Mouse (Mus musculus) heart, embryonic 14.5 days (tissue): ENCODE data around the gene Csf2rb. TPM values are rescaled to one million over a fixed set of nuclear protein-coding genes. Genes with fewer than 3 reads are reported as not detected.
"Not testable (repeated sequence)": the region's sequence is repeated elsewhere in the genome, so short reads cannot be mapped to it uniquely, and the experiment has no call there.

Experiments used
- ATAC-seq: fragments of 200-750 bp; cut with Nextera tagmentation; 2 replicates; pipeline ENCODE4 v1.8.0; 2017; ENCODE audit warnings: low read depth, moderate TSS enrichment; ENCODE audit not compliant: insufficient number of reproducible peaks, insufficient read depth, low FRiP score
- H3K27ac ChIP-seq, 2 experiments: fragments of 200-500 bp in 1 of 2; fragments of 300-500 bp in 1 of 2; sonication (generic) in 1 of 2; replicated peaks in 1 of 2; 2 replicates each; pipeline ENCODE4 v1.5.1; 2012 to 2014; ENCODE audit warnings: low read depth in 2 of 2, low read length in 2 of 2, control low read depth in 1 of 2, mild to moderate bottlenecking in 1 of 2, mixed read lengths in 1 of 2; ENCODE audit not compliant: control insufficient read depth in 1 of 2, insufficient read depth in 1 of 2
- H3K27me3 ChIP-seq: fragments of 300-500 bp; sonication (generic); 2 replicates; pipeline ENCODE4 v1.6.1; 2014; ENCODE audit warnings: mild to moderate bottlenecking, low read length, control low read depth; ENCODE audit not compliant: control insufficient read depth, insufficient read depth
- H3K36me3 ChIP-seq: fragments of 300-500 bp; sonication (generic); 2 replicates; pipeline ENCODE4 v1.6.1; 2014; ENCODE audit warnings: mild to moderate bottlenecking, control low read depth, low read length, mixed read lengths; ENCODE audit not compliant: control insufficient read depth, insufficient read depth
- H3K4me1 ChIP-seq, 2 experiments: fragments of 200-500 bp in 1 of 2; fragments of 300-500 bp in 1 of 2; sonication (generic) in 1 of 2; 2 replicates each; pipeline ENCODE4 v1.6.1; 2012 to 2014; ENCODE audit warnings: low read length in 2 of 2, control low read depth in 1 of 2, mixed read lengths in 1 of 2; ENCODE audit not compliant: control insufficient read depth in 2 of 2, insufficient read depth in 2 of 2
- H3K4me2 ChIP-seq: fragments of 300-500 bp; sonication (generic); 2 replicates; pipeline ENCODE4 v1.6.1; 2014; ENCODE audit warnings: mild to moderate bottlenecking, low read length
- H3K4me3 ChIP-seq, 2 experiments: fragments of 200-500 bp in 1 of 2; fragments of 300-500 bp in 1 of 2; sonication (generic) in 1 of 2; 2 replicates each; pipeline ENCODE4 v1.5.1; 2012 to 2014; ENCODE audit warnings: low read length in 2 of 2, mild to moderate bottlenecking in 2 of 2, control low read depth in 1 of 2, low read depth in 1 of 2, moderate library complexity in 1 of 2; ENCODE audit not compliant: control insufficient read depth in 1 of 2, insufficient read depth in 1 of 2
- H3K9ac ChIP-seq: fragments of 300-500 bp; sonication (generic); 2 replicates; pipeline ENCODE4 v1.6.1; 2014; ENCODE audit warnings: mild to moderate bottlenecking, low read length
- H3K9me3 ChIP-seq: fragments of 300-500 bp; sonication (generic); 2 replicates; pipeline ENCODE4 v1.6.1; 2016; ENCODE audit warnings: low read length, control low read depth; ENCODE audit not compliant: control insufficient read depth
- WGBS: fragments of 180-500 bp; shearing (Covaris S2); extraction: QIAGEN DNeasy Blood & Tissue Kit; methylation state at CpG from one replicate; pipeline ENCODE4 v1.1.7; 2014; 5-methylcytosine and 5-hydroxymethylcytosine counted together
- polyA plus RNA-seq: library from polyadenylated mRNA; unstranded; fragments of >200 nt; fragmentation: Nextera tagmentation; extraction: Ambion mirVana; gene quantifications from 2 replicates; pipeline ENCODE4 v1.2.1, GENCODE M21; 2014

Csf2rb gene
- 0.99 and 1.00 TPM in 2 replicates for polyA plus RNA-seq

DNA sequence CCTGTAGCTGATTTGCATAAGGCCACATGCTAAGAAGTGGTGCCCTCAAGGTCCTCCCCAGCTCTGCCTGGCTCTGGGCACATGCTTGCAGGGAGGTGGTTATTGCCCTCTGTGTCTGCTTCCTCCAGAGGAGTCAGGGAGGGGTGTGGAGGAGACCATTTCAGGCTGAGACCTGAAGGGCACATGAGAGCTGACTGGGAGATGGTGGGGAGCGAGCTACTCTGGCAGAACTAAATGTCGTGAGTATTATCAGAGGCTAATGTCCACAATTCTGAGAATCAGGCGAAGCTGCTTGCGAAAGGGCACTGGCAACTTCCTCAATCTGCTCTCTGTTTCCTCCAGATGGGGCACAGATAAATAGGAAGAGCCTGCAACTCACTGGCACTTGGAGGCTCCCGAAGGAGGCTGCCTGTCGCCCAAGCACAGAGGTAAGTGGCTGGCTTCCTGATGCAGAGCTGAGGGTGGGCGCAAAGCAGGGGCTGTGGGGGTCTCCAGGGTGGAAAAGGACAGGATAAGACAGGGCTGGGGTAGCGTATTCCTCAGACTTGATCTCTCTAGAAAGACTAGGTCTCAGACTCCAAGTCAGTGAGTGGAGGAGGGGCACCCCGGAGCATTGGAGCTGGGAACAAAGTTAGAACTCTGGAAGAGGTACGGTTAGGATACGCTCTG, at the start of gene Csf2rb:
Gene Csf2rb (plus strand): TSS at position 82 of the 669 bp plus-strand sequence.
- no peaks in the 10 kb centered on the region for H3K36me3 ChIP-seq
- no peak within 1 kb of the TSS for H3K9ac ChIP-seq
- H3K4me2 ChIP-seq, result no peak within 1 kb of the TSS
- no peaks in the 10 kb centered on the region for H3K9me3 ChIP-seq
- H3K4me1 ChIP-seq, result no peaks in the 10 kb centered on the region
- no peak for ATAC-seq
- H3K4me3 ChIP-seq, result no peak within 1 kb of the TSS
- H3K27ac ChIP-seq, result no peak within 1 kb of the TSS
- no peaks in the 10 kb centered on the region for H3K27me3 ChIP-seq
- 59% methylated on average over 11 of the region's 11 CpGs for WGBS

DNA sequence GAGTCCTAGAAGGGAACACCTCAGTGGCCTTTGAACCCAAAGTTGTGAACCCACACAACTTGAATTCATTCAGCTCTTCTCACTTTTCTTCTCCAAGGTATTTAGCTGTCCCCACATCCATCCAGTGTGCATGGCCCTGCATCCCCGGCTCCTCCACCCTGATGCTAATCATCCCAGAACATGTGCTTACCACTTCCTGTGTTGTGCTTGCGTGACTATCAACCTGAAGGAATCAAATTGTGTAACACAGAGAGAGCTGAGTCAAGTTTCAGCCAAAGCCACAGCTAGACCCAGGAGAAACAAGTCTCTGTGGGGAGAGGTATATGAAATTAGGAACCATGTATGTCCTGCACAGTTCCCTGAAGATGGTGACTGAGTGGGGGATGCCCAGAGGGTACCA, 47.2 kb upstream of the Csf2rb start:
- H3K9me3 ChIP-seq, result no peaks in the 10 kb centered on the region
- no peak overlapping the region for H3K4me2 ChIP-seq
- WGBS, result 55% methylated on average over 2 of the region's 2 CpGs
- no peaks in the 10 kb centered on the region for H3K27me3 ChIP-seq
- H3K9ac ChIP-seq, result no peak overlapping the region
- no peak overlapping the region for H3K4me3 ChIP-seq
- H3K4me1 ChIP-seq, result no peaks in the 10 kb centered on the region
- no peak overlapping the region for H3K27ac ChIP-seq
- no peaks in the 10 kb centered on the region for H3K36me3 ChIP-seq
- no peak for ATAC-seq

DNA sequence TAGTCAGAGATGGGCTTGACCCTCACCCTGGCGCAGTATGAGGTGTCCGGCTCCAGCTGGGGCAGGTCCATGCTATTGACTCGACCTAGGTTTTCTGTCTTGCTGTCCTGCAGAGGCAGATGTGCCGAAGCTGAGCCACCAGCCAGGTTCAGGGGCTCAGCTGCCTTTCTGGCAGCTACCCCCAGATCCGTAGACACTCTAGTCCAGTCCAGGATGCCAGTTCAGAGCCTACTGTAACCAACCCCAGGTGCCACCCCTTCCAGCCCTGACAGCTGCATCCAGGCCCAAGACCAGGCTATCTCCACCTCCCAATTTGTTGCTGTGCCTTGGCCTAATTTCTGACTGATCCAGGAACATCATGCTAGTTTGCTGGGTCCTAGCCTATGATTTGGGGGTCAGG, 37.6 kb upstream of the Csf2rb start:
- no peak overlapping the region for H3K4me2 ChIP-seq
- H3K4me3 ChIP-seq, result no peak overlapping the region
- no peak for ATAC-seq
- no peak overlapping the region for H3K27ac ChIP-seq
- no peak overlapping the region for H3K9ac ChIP-seq
- no peaks in the 10 kb centered on the region for H3K27me3 ChIP-seq
- H3K9me3 ChIP-seq, result no peaks in the 10 kb centered on the region
- WGBS, result 83% methylated on average over 5 of the region's 5 CpGs
- H3K36me3 ChIP-seq, result no peaks in the 10 kb centered on the region
- peaks cover 0 to 3% of the 10 kb centered on the region in 2 experiments; a peak in 2 of 4 replicates for H3K4me1 ChIP-seq

DNA sequence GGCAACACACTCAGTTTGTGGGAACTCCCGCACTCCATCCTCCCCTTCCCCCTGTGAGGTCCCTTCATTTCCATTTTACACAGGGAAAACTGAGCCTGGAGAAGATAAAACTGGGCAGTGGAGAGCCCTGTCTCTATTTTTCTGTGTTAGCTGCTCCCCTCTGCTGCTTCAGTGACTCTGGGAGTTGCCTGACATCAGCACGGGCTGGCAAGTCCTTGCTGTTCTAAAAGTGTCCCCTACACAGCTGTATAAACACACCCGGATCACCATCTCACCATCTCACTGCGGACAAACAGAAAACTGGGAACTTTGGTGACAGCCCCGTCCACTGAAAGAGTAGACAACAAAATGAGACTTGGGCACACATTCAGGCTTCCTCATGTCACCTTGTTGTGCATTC, 35.8 kb upstream of the Csf2rb start:
- not testable (repeated sequence) for ATAC-seq
- 33% methylated on average over 4 of the region's 5 CpGs for WGBS

DNA sequence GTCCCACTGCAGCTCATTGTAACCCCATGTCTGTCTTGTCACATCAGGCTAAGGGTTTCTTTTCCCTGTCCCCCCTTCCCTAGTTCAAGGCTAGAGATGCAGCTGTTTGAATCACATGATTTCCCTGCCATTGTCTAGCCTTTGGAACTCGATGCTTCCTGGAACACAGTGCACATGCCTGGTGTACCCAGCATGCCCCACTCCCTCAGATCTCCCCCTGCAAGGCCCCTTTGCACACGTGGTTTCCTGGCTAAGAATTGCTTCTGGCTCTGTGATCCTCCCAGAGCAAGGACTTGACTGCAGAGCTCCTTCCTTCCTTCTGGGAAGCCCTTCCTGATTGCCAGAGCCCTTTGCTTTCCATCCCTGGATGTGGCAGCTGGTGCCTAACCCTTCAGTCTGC, 32.3 kb upstream of the Csf2rb start:
- WGBS, result 5% methylated on average over 2 of the region's 2 CpGs
- not testable (repeated sequence) for H3K9ac ChIP-seq, ATAC-seq, H3K27ac ChIP-seq, H3K4me3 ChIP-seq, H3K9me3 ChIP-seq, H3K36me3 ChIP-seq, H3K4me1 ChIP-seq, H3K27me3 ChIP-seq, H3K4me2 ChIP-seq

More for the DNA sequence above, 35.8 kb upstream of the Csf2rb start:
- not testable (repeated sequence) for H3K27me3 ChIP-seq, H3K4me2 ChIP-seq, H3K27ac ChIP-seq, H3K36me3 ChIP-seq, H3K4me1 ChIP-seq, H3K9me3 ChIP-seq, H3K4me3 ChIP-seq, H3K9ac ChIP-seq

DNA sequence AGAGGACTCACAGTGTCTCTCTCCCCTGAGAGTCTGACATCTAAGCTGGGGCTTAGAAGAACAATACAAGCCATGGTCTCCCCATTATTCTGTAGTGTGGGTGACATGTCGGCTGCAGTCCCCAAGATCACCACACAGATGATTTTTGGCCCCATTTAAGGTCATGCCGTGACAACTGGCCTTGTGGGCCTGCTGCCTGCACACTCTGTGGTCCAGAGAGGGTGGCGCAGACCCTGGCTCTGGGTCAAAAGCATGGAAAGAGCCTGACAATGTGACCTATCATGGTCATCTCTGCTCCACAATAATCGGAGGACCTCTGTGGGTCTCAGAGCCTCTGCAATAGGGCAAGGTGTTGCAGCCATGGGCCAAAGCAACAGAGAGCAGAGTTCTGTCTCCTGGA, 31.8 kb upstream of the Csf2rb start:
- Histone ChIP-seq H3K9ac (no peak overlapping the region), H3K27ac (no peak overlapping the region), H3K27me3 (no peaks in the 10 kb centered on the region), H3K4me3 (no peak overlapping the region), H3K36me3 (no peaks in the 10 kb centered on the region), H3K9me3 (no peaks in the 10 kb centered on the region), H3K4me1 (peaks cover 0 to 4% of the 10 kb centered on the region in 2 experiments; a peak in 2 of 4 replicates), H3K4me2 (no peak overlapping the region)
- WGBS, result 86% methylated on average over 4 of the region's 4 CpGs
- no peak for ATAC-seq

DNA sequence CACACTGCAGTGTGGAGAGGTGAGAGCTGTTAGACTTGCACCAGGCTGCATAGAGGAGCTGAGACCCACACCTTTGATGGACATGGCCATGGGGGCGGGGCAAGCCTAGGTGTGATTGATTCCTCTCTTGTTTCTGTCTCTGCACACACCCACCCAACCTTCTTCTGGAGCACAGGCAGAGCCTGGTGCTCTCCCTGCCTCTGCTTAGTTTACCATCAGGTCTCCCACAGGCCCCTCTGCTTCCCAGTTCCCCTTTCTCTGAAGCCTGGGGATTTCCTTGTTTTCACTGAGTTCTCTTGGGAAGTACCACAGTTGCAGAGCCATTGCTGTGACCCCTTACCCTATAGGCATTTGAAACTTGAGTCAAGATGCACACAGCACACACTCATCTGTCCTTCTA, 27.0 kb upstream of the Csf2rb start:
- no peaks in the 10 kb centered on the region for H3K9me3 ChIP-seq
- no peaks in the 10 kb centered on the region; a peak in 1 of 4 replicates for H3K4me1 ChIP-seq
- 83% methylated on average over 1 of the region's 1 CpGs for WGBS
- H3K27ac ChIP-seq, result no peak overlapping the region
- H3K27me3 ChIP-seq, result no peaks in the 10 kb centered on the region
- no peaks in the 10 kb centered on the region for H3K36me3 ChIP-seq
- no peak for ATAC-seq
- no peak overlapping the region for H3K4me3 ChIP-seq
- no peak overlapping the region for H3K9ac ChIP-seq
- no peak overlapping the region for H3K4me2 ChIP-seq

DNA sequence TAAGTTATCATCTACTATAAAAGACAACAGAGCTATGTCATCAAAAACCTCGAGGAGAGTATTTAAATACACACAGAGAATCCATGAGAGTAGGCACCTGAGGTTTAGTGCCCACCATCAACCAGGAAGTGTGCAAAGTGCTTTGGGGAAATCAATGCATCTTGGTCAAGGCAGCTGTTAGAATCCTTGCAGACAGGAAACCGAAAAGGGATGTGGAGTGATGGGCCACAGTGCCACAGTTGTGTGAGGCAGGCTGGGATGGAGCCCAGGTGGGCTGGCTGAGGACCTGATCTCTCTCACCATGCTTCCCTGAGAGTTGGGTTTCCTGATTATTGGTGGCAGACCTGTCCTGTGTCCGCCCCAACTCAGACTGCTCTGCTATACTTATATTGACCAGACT, 25.9 kb upstream of the Csf2rb start:
- no peak for ATAC-seq
- no peak overlapping the region for H3K4me2 ChIP-seq
- H3K27me3 ChIP-seq, result no peaks in the 10 kb centered on the region
- no peaks in the 10 kb centered on the region for H3K36me3 ChIP-seq
- no peak overlapping the region for H3K27ac ChIP-seq
- no peaks in the 10 kb centered on the region for H3K9me3 ChIP-seq
- no peak overlapping the region for H3K4me3 ChIP-seq
- H3K9ac ChIP-seq, result no peak overlapping the region
- 80% methylated on average over 3 of the region's 3 CpGs for WGBS
- H3K4me1 ChIP-seq, result no peaks in the 10 kb centered on the region
